Mouse (Mus musculus) G1E (cell line): ENCODE measurements around the gene Psma7. TPM values are rescaled to one million over a fixed set of nuclear protein-coding genes. Genes with fewer than 3 reads are reported as not detected.
A peak's percentile ranks its signal among the peaks of the same experiment; 100 is the strongest.

Experiments used
- ATAC-seq: 2 replicates; pipeline ENCODE4 v1.8.0; 2016; ENCODE audit warnings: mild to moderate bottlenecking; ENCODE audit not compliant: insufficient number of reproducible peaks, poor library complexity, low FRiP score, severe bottlenecking; ENCODE audit errors: extremely low read depth
- DNase-seq: peaks from one replicate; pipeline ENCODE4 v3.0.0; 2012; ENCODE audit warnings: low spot score
- H3K27me3 ChIP-seq: 2 replicates; pipeline ENCODE4 v1.6.1; 2012; ENCODE audit warnings: mild to moderate bottlenecking, low read length, inconsistent platforms; ENCODE audit not compliant: insufficient read depth
- H3K36me3 ChIP-seq: replicated peaks from 2 replicates; pipeline ENCODE3; 2012; ENCODE audit warnings: mild to moderate bottlenecking, inconsistent platforms
- H3K4me1 ChIP-seq: 2 replicates; pipeline ENCODE4 v1.6.1; 2012; ENCODE audit warnings: low read depth, low read length, inconsistent platforms, mixed read lengths; ENCODE audit not compliant: insufficient read depth
- H3K4me3 ChIP-seq: 2 replicates; pipeline ENCODE4 v1.5.1; 2012; ENCODE audit warnings: low read depth, mild to moderate bottlenecking, inconsistent platforms, low read length, moderate library complexity, mixed read lengths
- H3K9me3 ChIP-seq: replicated peaks from 2 replicates; pipeline ENCODE4 v1.6.1; 2012; ENCODE audit warnings: inconsistent platforms
- CTCF ChIP-seq: IDR thresholded peaks from 2 replicates; pipeline ENCODE4 v1.5.1; 2012; ENCODE audit warnings: low read depth, low read length, inconsistent platforms, mixed read lengths
- GATA1 ChIP-seq: IDR thresholded peaks from 2 replicates; pipeline ENCODE4 v1.6.1; 2012; ENCODE audit warnings: borderline replicate concordance, low read length, inconsistent platforms, mixed read lengths
- GATA2 ChIP-seq: IDR thresholded peaks from 2 replicates; pipeline ENCODE4 v1.6.1; 2012; ENCODE audit warnings: low read depth, low read length, inconsistent platforms, borderline replicate concordance
- POLR2AphosphoS5 ChIP-seq: IDR thresholded peaks from 2 replicates; pipeline ENCODE4 v1.6.1; 2012; ENCODE audit warnings: low read depth, low read length, inconsistent platforms; ENCODE audit not compliant: insufficient replicate concordance
- TAL1 ChIP-seq: conservative IDR thresholded peaks from 2 replicates; pipeline ENCODE4 v1.6.1; 2012; ENCODE audit warnings: low read depth, low read length, inconsistent platforms, mixed read lengths
- polyA plus RNA-seq: library from polyadenylated mRNA; stranded (reverse); fragments of >175 nt; gene quantifications from 2 replicates; pipeline ENCODE4 v1.2.3, GENCODE M21; 2012
- total RNA-seq, 2 experiments: library from RNA; stranded (forward) in 1 of 2; stranded (reverse) in 1 of 2; fragments of 200-1000 nt in 1 of 2; fragments of >200 nt in 1 of 2; fragmentation: Nextera tagmentation in 1 of 2; gene quantifications; 2 replicates each; pipeline ENCODE4 v1.2.3; 2014 to 2017

The Psma7 gene
- total and polyA plus RNA-seq, 3 experiments, result 94.1 to 305 (median 148) TPM

- no peak for DNase-seq
- ATAC-seq, result no peak
- Histone ChIP-seq H3K4me1 (peaks cover 5% of the 10 kb centered on the region), H3K4me3 (no peak overlapping the region), H3K9me3 (no peaks in the 10 kb centered on the region), H3K36me3 (peaks cover 88% of the 10 kb centered on the region), H3K27me3 (no peaks in the 10 kb centered on the region)
- TF ChIP-seq CTCF (no peak), GATA2 (no peak), POLR2AphosphoS5 (no peak), GATA1 (no peak), TAL1 (no peak)
Measured at GRCm38 (mm10) chr2:180083063-180083462, 40.8 kb upstream of the Psma7 start.

- H3K4me3 ChIP-seq, result no peak overlapping the region
- H3K9me3 ChIP-seq, result no peaks in the 10 kb centered on the region
- TF ChIP-seq POLR2AphosphoS5 (no peak), TAL1 (no peak), GATA1 (no peak), CTCF (no peak), GATA2 (no peak)
- H3K27me3 ChIP-seq, result no peaks in the 10 kb centered on the region
- ATAC-seq (no peak), DNase-seq (no peak)
- peaks cover 5% of the 10 kb centered on the region for H3K4me1 ChIP-seq
- peaks cover 88% of the 10 kb centered on the region for H3K36me3 ChIP-seq
Measured at GRCm38 (mm10) chr2:180080680-180081079, 38.4 kb upstream of the Psma7 start.

GRCm38 (mm10) chr2:180077622-180078021 lies 35.4 kb upstream of the Psma7 start:
- TF ChIP-seq POLR2AphosphoS5 (no peak), GATA2 (no peak), GATA1 (no peak), CTCF (no peak), TAL1 (no peak)
- Histone ChIP-seq H3K27me3 (no peaks in the 10 kb centered on the region), H3K4me1 (peaks cover 11% of the 10 kb centered on the region), H3K4me3 (no peak overlapping the region), H3K9me3 (no peaks in the 10 kb centered on the region), H3K36me3 (peaks cover 87% of the 10 kb centered on the region)
- DNase-seq (no peak), ATAC-seq (no peak)

DNA sequence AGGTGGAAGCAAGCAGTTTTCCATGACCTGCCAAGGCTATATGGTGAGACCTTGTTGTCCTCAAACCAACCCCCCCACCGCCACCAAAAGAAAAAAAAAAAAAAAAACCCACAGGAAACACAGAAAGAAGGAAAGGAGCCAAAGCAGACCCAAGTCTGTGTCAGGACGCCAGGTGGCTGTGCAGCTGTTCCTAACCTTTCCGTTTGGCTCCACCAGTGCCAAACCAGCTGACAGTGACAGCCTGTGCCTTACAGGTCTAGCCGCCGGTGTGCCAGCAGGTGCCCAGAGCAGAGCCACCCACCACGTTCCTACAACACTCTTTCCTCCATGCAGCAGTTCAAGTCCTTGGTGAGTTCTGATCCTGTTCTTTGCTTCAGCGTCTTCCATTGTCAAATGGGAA lies 30.7 kb upstream of the Psma7 start:
- DNase-seq, result no peak
- Histone ChIP-seq H3K4me3 (no peak overlapping the region), H3K36me3 (peaks cover 65% of the 10 kb centered on the region), H3K27me3 (no peaks in the 10 kb centered on the region), H3K4me1 (peaks cover 26% of the 10 kb centered on the region), H3K9me3 (no peaks in the 10 kb centered on the region)
- TF ChIP-seq GATA1 (no peak), CTCF (no peak), GATA2 (no peak), POLR2AphosphoS5 (no peak), TAL1 (no peak)
- ATAC-seq, result no peak

DNA sequence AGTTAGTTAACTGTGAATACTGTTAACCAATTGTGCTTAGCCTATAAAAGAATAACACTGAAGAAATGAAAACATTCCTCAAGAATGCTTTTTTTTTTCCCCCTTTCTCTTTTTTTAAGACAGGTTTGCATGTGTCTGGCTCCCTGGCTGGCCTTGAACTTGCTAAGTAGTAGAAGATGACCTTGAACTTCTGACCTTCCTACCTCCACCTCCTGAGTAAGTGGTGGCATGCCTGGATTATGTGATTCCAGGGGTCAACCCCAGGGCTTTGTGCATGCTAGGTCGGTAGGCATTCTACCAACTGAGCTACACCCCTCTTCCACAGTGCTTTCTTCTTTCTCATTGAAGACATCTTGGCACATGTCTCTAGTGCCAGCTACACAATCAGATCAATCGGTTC lies 29.4 kb upstream of the Psma7 start:
- Histone ChIP-seq H3K4me1 (peaks cover 26% of the 10 kb centered on the region), H3K9me3 (no peaks in the 10 kb centered on the region), H3K36me3 (peaks cover 63% of the 10 kb centered on the region), H3K27me3 (no peaks in the 10 kb centered on the region), H3K4me3 (no peak overlapping the region; the same call in 1 of the 2 replicates)
- ATAC-seq (no peak), DNase-seq (no peak)
- no peak for TF ChIP-seq CTCF
- TF ChIP-seq GATA2, result no peak
- TF ChIP-seq POLR2AphosphoS5, result no peak
- TF ChIP-seq GATA1, result no peak
- no peak for TF ChIP-seq TAL1

DNA sequence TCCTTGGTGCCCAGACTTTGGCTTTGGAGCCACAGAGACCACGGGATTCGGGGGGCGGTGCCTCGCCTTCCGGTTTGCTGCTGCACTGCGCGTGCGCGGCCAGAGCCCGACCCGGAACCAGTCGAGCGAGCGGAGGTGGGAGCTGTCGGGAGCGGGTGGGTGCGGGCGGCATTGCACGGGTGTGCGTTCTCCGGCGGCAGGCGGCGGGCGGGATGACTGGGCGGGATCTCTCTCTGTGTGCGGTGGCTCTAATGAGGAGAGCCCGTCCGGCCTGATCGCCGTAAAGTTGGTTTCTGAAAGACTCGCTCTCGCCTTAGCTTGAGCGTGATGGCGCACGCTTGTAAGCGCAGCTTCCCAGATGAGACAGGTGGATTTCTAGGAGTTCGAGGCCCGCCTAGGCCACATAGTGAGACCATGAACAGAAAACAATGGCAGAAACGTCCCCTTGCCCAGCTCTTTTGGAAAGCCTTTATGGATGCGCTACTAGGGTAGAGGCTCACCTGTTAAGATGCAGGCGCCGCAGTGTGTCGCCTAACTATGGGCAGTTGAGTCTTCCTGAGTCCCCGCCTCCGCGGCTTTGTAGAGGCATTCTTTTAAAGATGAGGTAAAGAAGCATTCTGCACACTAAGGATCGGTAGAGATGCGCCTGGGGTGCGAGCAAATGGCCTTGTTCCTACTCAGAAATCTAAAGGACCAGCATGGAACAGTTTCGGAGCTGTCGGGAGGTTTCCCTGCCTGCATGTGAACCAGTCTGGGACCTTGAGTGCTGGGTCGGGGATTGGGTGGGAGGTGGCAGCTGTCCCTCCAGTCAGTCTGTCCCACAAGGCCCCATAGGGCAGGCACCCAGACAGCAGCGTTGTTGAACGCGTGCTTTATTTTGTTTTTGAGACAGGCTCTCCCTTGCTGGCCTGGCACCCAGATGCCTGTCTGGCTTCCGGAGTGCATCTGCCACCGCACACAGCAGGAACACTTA lies 28.5 kb upstream of the Psma7 start, which contains the start of gene Mtg2:
Gene Mtg2, plus strand, starts transcription at position 108 of the 973 bp plus-strand sequence.
- no peaks in the 10 kb centered on the region for H3K27me3 ChIP-seq
- TF ChIP-seq GATA2 (no peak), CTCF (no peak), GATA1 (no peak), POLR2AphosphoS5 (no peak), TAL1 (no peak)
- peak; percentile 80 for ATAC-seq
- peak within 1 kb of the TSS; percentile 79 for H3K4me3 ChIP-seq
- H3K9me3 ChIP-seq, result no peaks in the 10 kb centered on the region
- DNase-seq, result peak; percentile 94
- H3K36me3 ChIP-seq, result peaks cover 59% of the 10 kb centered on the region
- peaks cover 26% of the 10 kb centered on the region for H3K4me1 ChIP-seq
